Mouse (Mus musculus): ENCODE results near the gene Ankdd1a.

- TF ChIP-seq CTCF (IDR thresholded peaks at IDR 0.05; ENCODE audit: insufficient read depth, low read depth, low read length) (no peak), POLR2A (IDR thresholded peaks at IDR 0.05; ENCODE audit: insufficient read depth, low read depth, low read length) (no peak)
Observed at GRCm38 (mm10) chr9:65547844-65548243, 27.9 kb upstream of the Ankdd1a start.
